15 mouse cellular contexts compared by ENCODE assay signal in genomic region chr19:56618845-56619244, GRCm38 (mm10).
A peak's percentile ranks its signal among the peaks of the same experiment; 100 is the strongest.
DNase-seq lines count a peak whose midpoint lies in the region.
"Had no signal": no experiment of that assay in that cellular context is flagged by ENCODE, and none has a peak within 500 bp of the region (broad histone marks: within the 10 kb centered on the region; RNA-seq: fewer than 3 reads in every experiment).

No protein-coding gene starts in this region.

- H3K27ac ChIP-seq in hindbrain, embryonic 10.5 days = no peak overlapping the region
- H3K27ac ChIP-seq: heart, embryonic 13.5 days; hindbrain, embryonic 12.5 days; kidney, embryonic 15.5 days had no signal

- DNase-seq in left cerebral cortex, adult 18-20 months (ENCODE audit: low spot score in 2 of 2) = peak; percentile 44 to 64
- no peak for DNase-seq in left cerebral cortex, adult 11 months (ENCODE audit: low spot score)
- DNase-seq in frontal cortex, postnatal 10 days (ENCODE audit: low spot score in 2 of 2) = peak; percentile 17 to 22
- DNase-seq in left cerebral cortex, postnatal 14 days (ENCODE audit: low spot score in 2 of 2) = peak; percentile 43 to 45
- peak; percentile 53 for DNase-seq in right cerebral cortex, postnatal 25 days
- DNase-seq in testis, postnatal 10 days (ENCODE audit: low spot score) = no peak
- no peak for DNase-seq in heart, postnatal 36 days
- no peak for DNase-seq in hindbrain, embryonic 10.5 days (ENCODE audit: low spot score)
- DNase-seq: cerebellum, adult 2 months; spleen, adult 18-20 months; thymus, postnatal 14 days had no signal

- intact Hi-C loops in left cerebral cortex, postnatal 14 days (cut with DNase I) = no loop called here
- intact Hi-C loops in heart, postnatal 36 days (cut with DNase I) = no loop called here

- H3K9me3 ChIP-seq in hindbrain, embryonic 10.5 days = no peaks in the 10 kb centered on the region
- H3K9me3 ChIP-seq: heart, embryonic 13.5 days; hindbrain, embryonic 12.5 days; kidney, embryonic 15.5 days had no signal

- H3K4me3 ChIP-seq in hindbrain, embryonic 10.5 days = no peak overlapping the region
- H3K4me3 ChIP-seq: erythroblast, embryonic 14.5 days; heart, embryonic 13.5 days; hindbrain, embryonic 12.5 days; kidney, embryonic 15.5 days had no signal

- 73% methylated on average over 9 of the region's 9 CpGs for WGBS in hindbrain, embryonic 10.5 days

- no peaks in the 10 kb centered on the region for H3K36me3 ChIP-seq in hindbrain, embryonic 10.5 days
- H3K36me3 ChIP-seq: heart, embryonic 13.5 days; hindbrain, embryonic 12.5 days; kidney, embryonic 15.5 days had no signal

- peaks cover 3% of the 10 kb centered on the region; the same call in 1 of the 2 replicates for H3K4me1 ChIP-seq in hindbrain, embryonic 10.5 days (replicated peaks)

- H3K27me3 ChIP-seq in hindbrain, embryonic 10.5 days (ENCODE audit: insufficient read depth, poor library complexity, severe bottlenecking) = no peaks in the 10 kb centered on the region
- H3K27me3 ChIP-seq: hindbrain, embryonic 12.5 days had no signal

Comparison
In these comparisons a context has a peak if more than half of its experiments do, and no peak if none do; other contexts are left out.
1. DNase-seq: peak in left cerebral cortex, adult 18-20 months (2 of 2), frontal cortex, postnatal 10 days (2 of 2), left cerebral cortex, postnatal 14 days (2 of 2) and right cerebral cortex, postnatal 25 days (single experiment); none in left cerebral cortex, adult 11 months (single experiment), testis, postnatal 10 days (single experiment), heart, postnatal 36 days (0 of 2) and hindbrain, embryonic 10.5 days (single experiment).